Mouse (Mus musculus) liver, adult 2 months (tissue): ENCODE data around the gene Lpp. TPM values are rescaled to one million over a fixed set of nuclear protein-coding genes. Genes with fewer than 3 reads are reported as not detected.

Experiments
- DNase-seq: peaks from one replicate; pipeline ENCODE4 v3.0.0-alpha.2; 2011; ENCODE audit warnings: low read depth, low spot score; ENCODE audit errors: extremely low read depth
- H3K27ac ChIP-seq: fragments of 200-500 bp; replicated peaks from 2 replicates; pipeline ENCODE4 v1.5.1; 2012; ENCODE audit warnings: low read depth, mild to moderate bottlenecking, control low read depth, inconsistent platforms, low read length; ENCODE audit not compliant: insufficient read depth
- H3K27me3 ChIP-seq: fragments of 200-500 bp; 2 replicates; pipeline ENCODE4 v1.6.1; 2012; ENCODE audit warnings: mild to moderate bottlenecking, moderate library complexity, low read length, inconsistent platforms; ENCODE audit not compliant: control insufficient read depth, insufficient read depth
- H3K36me3 ChIP-seq: fragments of 200-500 bp; 2 replicates; pipeline ENCODE4 v1.6.1; 2012; ENCODE audit warnings: low read length, inconsistent platforms; ENCODE audit not compliant: control insufficient read depth, insufficient read depth
- H3K4me1 ChIP-seq: fragments of 200-500 bp; 2 replicates; pipeline ENCODE4 v1.6.1; 2011; ENCODE audit warnings: low read length; ENCODE audit not compliant: control insufficient read depth, insufficient read depth
- H3K4me3 ChIP-seq: fragments of 200-500 bp; 2 replicates; pipeline ENCODE4 v1.5.1; 2011; ENCODE audit warnings: low read depth, mild to moderate bottlenecking, control low read depth, low read length, moderate library complexity; ENCODE audit not compliant: insufficient read depth
- H3K79me2 ChIP-seq: fragments of 200-500 bp; 2 replicates; pipeline ENCODE4 v1.6.1; 2012; ENCODE audit warnings: inconsistent platforms, mild to moderate bottlenecking, low read length, moderate library complexity; ENCODE audit not compliant: control insufficient read depth, insufficient read depth
- H3K9ac ChIP-seq: fragments of 200-500 bp; 2 replicates; pipeline ENCODE4 v1.6.1; 2012; ENCODE audit warnings: low read depth, mild to moderate bottlenecking, control low read depth, inconsistent platforms, low read length
- CTCF ChIP-seq: fragments of 200-500 bp; IDR thresholded peaks from 2 replicates; pipeline ENCODE4 v1.5.1; 2011; ENCODE audit warnings: low read depth, low read length, control low read depth
- POLR2A ChIP-seq: fragments of 200-500 bp; IDR thresholded peaks from 2 replicates; pipeline ENCODE4 v1.6.1; 2011; ENCODE audit warnings: low read length, control low read depth; ENCODE audit not compliant: insufficient read depth; ENCODE audit errors: extremely low read depth
- WGBS: fragments of 180-500 bp; shearing (Covaris S2); methylation state at CpG from one replicate; pipeline ENCODE4 v1.1.7; 2018; 5-methylcytosine and 5-hydroxymethylcytosine counted together
- polyA plus RNA-seq: library from polyadenylated mRNA; depleted of rRNA; stranded (reverse); fragments of >200 nt; gene quantifications from 2 replicates; pipeline ENCODE4 v1.2.3, GENCODE M21; 2012
- total RNA-seq: library from RNA; depleted of rRNA; stranded (reverse); fragments of >200 nt; gene quantifications from 2 replicates; pipeline ENCODE4 v1.2.3, GENCODE M21; 2014

Lpp gene
- total and polyA plus RNA-seq, 2 experiments = 7.5 to 23.0 TPM

- 94% methylated on average over 4 of the region's 4 CpGs for WGBS
- H3K36me3 ChIP-seq = no peaks in the 10 kb centered on the region
- H3K27me3 ChIP-seq = no peaks in the 10 kb centered on the region
- H3K4me3 ChIP-seq = no peak overlapping the region
- no peaks in the 10 kb centered on the region; the same call in 1 of the 2 replicates for H3K79me2 ChIP-seq
- TF ChIP-seq POLR2A (no peak), CTCF (no peak)
- H3K4me1 ChIP-seq = no peaks in the 10 kb centered on the region
- no peak overlapping the region for H3K9ac ChIP-seq
- DNase-seq = no peak
- no peak overlapping the region for H3K27ac ChIP-seq
Measured at GRCm38 (mm10) chr16:24558458-24558857, 165.2 kb downstream of the Lpp start.

- 86% methylated on average over 4 of the region's 4 CpGs for WGBS
- no peak for TF ChIP-seq POLR2A
- TF ChIP-seq CTCF = no peak
- Histone ChIP-seq H3K4me3 (no peak overlapping the region), H3K27me3 (no peaks in the 10 kb centered on the region), H3K27ac (no peak overlapping the region), H3K4me1 (no peaks in the 10 kb centered on the region), H3K79me2 (no peaks in the 10 kb centered on the region), H3K36me3 (no peaks in the 10 kb centered on the region), H3K9ac (no peak overlapping the region)
- DNase-seq = peak; percentile 76
Measured at GRCm38 (mm10) chr16:24559811-24560210, 166.5 kb downstream of the Lpp start.

DNA sequence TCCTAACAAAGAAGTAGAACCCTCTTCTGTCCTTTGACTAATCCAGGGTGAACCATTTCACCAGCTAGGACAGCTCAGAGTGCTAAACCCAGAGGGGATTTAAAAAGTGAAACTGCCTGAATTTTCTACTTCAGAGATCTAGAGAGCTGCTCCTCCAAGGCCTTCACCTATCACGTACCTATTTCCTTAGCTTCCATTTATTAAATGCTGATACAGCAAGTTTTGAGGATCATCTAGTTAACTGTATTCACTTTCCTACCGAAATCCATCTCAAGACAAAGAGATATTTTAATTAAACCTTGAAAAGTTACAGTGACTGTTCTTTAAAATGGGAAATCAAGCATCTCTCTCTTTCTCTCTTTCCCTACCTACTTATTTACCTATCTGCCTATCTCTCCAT, 167.7 kb downstream of the Lpp start:
- 97% methylated on average over 2 of the region's 2 CpGs for WGBS
- no peak for TF ChIP-seq CTCF
- no peak for TF ChIP-seq POLR2A
- DNase-seq = no peak
- Histone ChIP-seq H3K79me2 (peaks cover 3% of the 10 kb centered on the region; the same call in 1 of the 2 replicates), H3K27me3 (no peaks in the 10 kb centered on the region), H3K9ac (no peak overlapping the region), H3K36me3 (no peaks in the 10 kb centered on the region), H3K27ac (no peak overlapping the region), H3K4me3 (no peak overlapping the region), H3K4me1 (no peaks in the 10 kb centered on the region)

GRCm38 (mm10) chr16:24561602-24562001, 168.3 kb downstream of the Lpp start:
- H3K27me3 ChIP-seq = no peaks in the 10 kb centered on the region
- no peaks in the 10 kb centered on the region for H3K4me1 ChIP-seq
- H3K4me3 ChIP-seq = no peak overlapping the region
- no peak overlapping the region for H3K27ac ChIP-seq
- 61% methylated on average over 4 of the region's 4 CpGs for WGBS
- TF ChIP-seq CTCF (no peak), POLR2A (no peak)
- no peak overlapping the region for H3K9ac ChIP-seq
- peaks cover 3% of the 10 kb centered on the region; the same call in 1 of the 2 replicates for H3K79me2 ChIP-seq
- no peaks in the 10 kb centered on the region for H3K36me3 ChIP-seq
- DNase-seq = no peak

DNA sequence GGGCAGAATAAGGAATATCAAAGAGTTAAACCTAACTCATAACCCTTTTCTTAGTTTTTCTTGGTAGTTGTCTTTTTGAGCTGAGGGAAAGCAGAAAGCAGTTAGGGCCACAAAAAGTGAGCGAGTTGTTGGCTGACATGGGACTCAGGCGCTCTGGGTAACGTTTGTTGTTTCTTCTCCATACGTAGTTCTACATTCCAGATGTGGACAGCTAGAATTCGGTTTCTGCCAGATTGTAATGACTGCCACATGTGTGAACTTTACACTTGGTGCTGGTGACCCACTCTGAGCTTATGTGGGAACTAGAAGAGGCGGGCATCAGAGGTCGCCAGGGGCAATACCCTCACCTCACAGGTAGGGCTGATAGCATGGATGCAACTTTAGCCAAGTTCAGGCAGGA, 172.0 kb downstream of the Lpp start:
- no peaks in the 10 kb centered on the region for H3K36me3 ChIP-seq
- peaks cover 3% of the 10 kb centered on the region; the same call in 1 of the 2 replicates for H3K79me2 ChIP-seq
- H3K9ac ChIP-seq = no peak overlapping the region
- H3K4me1 ChIP-seq = no peaks in the 10 kb centered on the region
- TF ChIP-seq CTCF = no peak
- TF ChIP-seq POLR2A = no peak
- no peak overlapping the region for H3K4me3 ChIP-seq
- no peak for DNase-seq
- 97% methylated on average over 7 of the region's 7 CpGs for WGBS
- no peaks in the 10 kb centered on the region for H3K27me3 ChIP-seq
- no peak overlapping the region for H3K27ac ChIP-seq

DNA sequence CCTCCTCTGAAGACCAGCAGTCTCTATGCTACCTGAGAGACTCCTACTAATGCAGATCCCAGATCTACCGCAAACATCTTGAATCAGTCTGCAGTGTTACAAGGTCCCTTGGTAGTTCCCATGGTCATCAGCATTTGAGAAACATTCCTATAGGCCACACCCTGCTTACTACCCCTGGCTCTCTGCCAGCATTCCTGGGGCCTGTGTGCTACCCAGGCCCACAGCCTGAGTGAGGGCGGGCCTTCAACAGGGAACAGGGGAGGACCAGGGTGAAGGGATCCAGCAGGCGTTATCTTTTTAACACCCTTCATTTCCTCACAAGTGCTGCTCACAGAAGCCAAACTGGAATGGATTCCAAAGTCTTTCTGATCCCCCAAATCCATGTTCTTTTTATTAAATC, 173.0 kb downstream of the Lpp start:
- H3K9ac ChIP-seq = no peak overlapping the region
- no peaks in the 10 kb centered on the region for H3K4me1 ChIP-seq
- no peak overlapping the region for H3K27ac ChIP-seq
- H3K79me2 ChIP-seq = peaks cover 3% of the 10 kb centered on the region; the same call in 1 of the 2 replicates
- no peak for TF ChIP-seq POLR2A
- no peak for TF ChIP-seq CTCF
- WGBS = 87% methylated on average over 3 of the region's 3 CpGs
- no peak overlapping the region for H3K4me3 ChIP-seq
- H3K27me3 ChIP-seq = no peaks in the 10 kb centered on the region
- DNase-seq = no peak
- H3K36me3 ChIP-seq = no peaks in the 10 kb centered on the region
